Mouse (Mus musculus) erythroblast, embryonic 14.5 days (primary cell): ENCODE data around the gene Dnmt3a.

Source experiments
- GATA1 ChIP-seq: IDR thresholded peaks from 2 replicates; pipeline ENCODE4 v1.6.1; 2012; ENCODE audit warnings: low read length, inconsistent platforms, mixed read lengths
- TAL1 ChIP-seq: IDR thresholded peaks from 3 replicates; pipeline ENCODE4 v1.6.1; 2012; ENCODE audit warnings: low read length, inconsistent platforms, mixed read lengths

DNA sequence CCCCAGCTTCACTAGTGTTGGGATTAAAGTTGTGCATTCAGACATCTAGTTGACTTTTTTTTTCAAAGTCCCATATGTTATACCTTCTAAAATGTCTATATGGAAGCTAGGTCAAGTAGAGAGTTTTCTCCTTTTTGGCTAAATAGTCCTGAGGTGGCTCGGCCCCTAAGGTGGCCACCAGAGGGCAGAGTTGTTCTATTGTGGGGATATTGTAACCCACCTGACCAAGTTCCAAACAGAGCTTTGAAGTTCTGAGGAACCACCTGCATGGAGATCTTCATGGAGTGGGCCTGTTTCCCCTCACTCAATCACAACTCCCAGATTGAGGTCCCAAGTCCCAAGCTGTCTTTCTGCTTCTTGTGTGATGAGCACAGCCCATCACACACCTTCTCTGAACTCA is 120.3 kb downstream of the Dnmt3a start:
- no peak for TF ChIP-seq GATA1
- no peak for TF ChIP-seq TAL1
